Mouse (Mus musculus) forebrain, embryonic 16.5 days (tissue): Measurements from ENCODE around the gene Il2ra. TPM values are rescaled to one million over a fixed set of nuclear protein-coding genes. Genes with fewer than 3 reads are reported as not detected.
"Not testable (repeated sequence)": the region's sequence is repeated elsewhere in the genome, so short reads cannot be mapped to it uniquely, and the experiment has no call there.

ENCODE experiments used
- ATAC-seq: fragments of 200-750 bp; cut with Nextera tagmentation; 2 replicates; pipeline ENCODE4 v1.8.0; 2017; ENCODE audit warnings: mild to moderate bottlenecking, moderate library complexity
- H3K27ac ChIP-seq: fragments of 300-500 bp; sonication (generic); 2 replicates; pipeline ENCODE4 v1.5.1; 2014; ENCODE audit warnings: low read length, control low read depth
- H3K27me3 ChIP-seq: fragments of 300-500 bp; sonication (generic); replicated peaks from 2 replicates; pipeline ENCODE4 v1.6.1; 2014; ENCODE audit warnings: low read length; ENCODE audit not compliant: control insufficient read depth, insufficient read depth
- H3K36me3 ChIP-seq: fragments of 300-500 bp; sonication (generic); 2 replicates; pipeline ENCODE4 v1.6.1; 2014; ENCODE audit not compliant: control insufficient read depth, insufficient read depth
- H3K4me1 ChIP-seq: fragments of 300-500 bp; sonication (generic); replicated peaks from 2 replicates; pipeline ENCODE4 v1.6.1; 2014; ENCODE audit warnings: low read length; ENCODE audit not compliant: control insufficient read depth, insufficient read depth
- H3K4me2 ChIP-seq: fragments of 300-500 bp; sonication (generic); 2 replicates; pipeline ENCODE4 v1.6.1; 2014; ENCODE audit warnings: mild to moderate bottlenecking, low read length, control low read depth
- H3K4me3 ChIP-seq: fragments of 300-500 bp; sonication (generic); replicated peaks from 2 replicates; pipeline ENCODE4 v1.5.1; 2014; ENCODE audit warnings: mild to moderate bottlenecking, low read length, control low read depth
- H3K9ac ChIP-seq: fragments of 300-500 bp; sonication (generic); replicated peaks from 2 replicates; pipeline ENCODE4 v1.6.1; 2014; ENCODE audit warnings: low read depth, low read length, control low read depth
- H3K9me3 ChIP-seq: fragments of 300-500 bp; sonication (generic); 2 replicates; pipeline ENCODE4 v1.6.1; 2016; ENCODE audit warnings: low read length; ENCODE audit not compliant: control insufficient read depth
- WGBS: fragments of 180-500 bp; shearing (Covaris S2); extraction: QIAGEN DNeasy Blood & Tissue Kit; methylation state at CpG from one replicate; pipeline ENCODE4 v1.1.7; 2014; 5-methylcytosine and 5-hydroxymethylcytosine counted together
- polyA plus RNA-seq: library from polyadenylated mRNA; unstranded; fragments of >200 nt; fragmentation: Nextera tagmentation; extraction: Ambion mirVana; gene quantifications from 2 replicates; pipeline ENCODE4 v1.2.1, GENCODE M21; 2015

Gene Il2ra
- not detected in 2 replicates for polyA plus RNA-seq

DNA sequence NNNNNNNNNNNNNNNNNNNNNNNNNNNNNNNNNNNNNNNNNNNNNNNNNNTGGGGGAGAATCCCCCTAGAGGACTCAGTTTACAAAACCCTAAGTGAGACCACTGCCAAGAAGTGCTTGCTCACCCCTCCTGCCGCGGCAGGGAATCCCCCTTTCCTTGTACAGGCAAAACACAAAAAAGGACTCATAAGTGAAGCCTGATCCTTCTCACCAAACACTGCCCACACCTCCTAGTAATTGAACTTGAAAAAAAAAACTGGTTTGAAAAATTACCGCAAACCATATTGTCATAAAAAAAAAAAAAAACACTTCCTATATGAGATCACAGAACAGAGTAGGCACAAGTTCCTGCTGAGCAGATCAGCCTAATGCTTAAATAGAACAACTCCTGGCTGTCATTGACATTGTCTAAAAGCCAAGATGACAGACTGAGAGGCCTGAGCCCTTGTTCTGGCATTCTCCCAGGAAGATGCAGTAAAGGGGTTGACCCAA lies at the start of gene Il2ra:
Gene Il2ra, plus strand, starts transcription at position 357 of the 491 bp plus-strand sequence.
- no peak within 1 kb of the TSS for H3K4me3 ChIP-seq
- H3K4me1 ChIP-seq, result no peaks in the 10 kb centered on the region
- H3K36me3 ChIP-seq, result no peaks in the 10 kb centered on the region
- H3K27ac ChIP-seq, result no peak within 1 kb of the TSS
- 82% methylated on average over 3 of the region's 3 CpGs for WGBS
- no peak within 1 kb of the TSS for H3K4me2 ChIP-seq
- no peak within 1 kb of the TSS for H3K9ac ChIP-seq
- ATAC-seq, result no peak
- no peaks in the 10 kb centered on the region for H3K9me3 ChIP-seq
- H3K27me3 ChIP-seq, result no peaks in the 10 kb centered on the region

- Histone ChIP-seq H3K9ac (no peak overlapping the region), H3K9me3 (no peaks in the 10 kb centered on the region), H3K4me3 (no peak overlapping the region), H3K4me2 (no peak overlapping the region), H3K36me3 (peaks cover 52% of the 10 kb centered on the region), H3K27ac (no peak overlapping the region), H3K27me3 (no peaks in the 10 kb centered on the region), H3K4me1 (peaks cover 3% of the 10 kb centered on the region)
- WGBS, result 83% methylated on average over 2 of the region's 2 CpGs
- no peak for ATAC-seq
These were observed 45.9 kb upstream of the Il2ra start for GRCm38 (mm10) chr2:11596690-11597089.

DNA sequence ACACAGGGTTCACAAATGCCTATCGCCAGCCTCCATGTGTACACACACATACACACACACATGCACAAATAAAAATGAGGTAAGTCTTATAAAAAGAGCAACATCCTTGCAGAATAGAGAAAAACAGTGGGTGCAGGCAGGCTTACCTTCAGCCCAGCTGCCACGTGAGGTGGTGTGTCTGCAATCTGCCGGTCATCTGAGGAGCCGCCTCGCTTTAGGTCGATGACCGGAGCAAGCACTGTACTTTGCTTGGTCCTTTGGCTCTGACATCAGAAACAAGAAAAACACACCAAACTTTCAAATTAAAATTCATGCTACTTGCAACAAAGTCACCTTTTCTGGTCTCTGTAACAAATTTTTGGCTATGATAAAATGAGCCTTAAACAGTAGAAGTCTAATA lies 44.7 kb upstream of the Il2ra start:
- Histone ChIP-seq H3K4me2 (no peak overlapping the region), H3K9ac (no peak overlapping the region), H3K27ac (no peak overlapping the region), H3K4me1 (peaks cover 10% of the 10 kb centered on the region), H3K27me3 (no peaks in the 10 kb centered on the region), H3K9me3 (no peaks in the 10 kb centered on the region), H3K36me3 (peaks cover 42% of the 10 kb centered on the region), H3K4me3 (no peak overlapping the region)
- ATAC-seq, result no peak
- 96% methylated on average over 7 of the region's 7 CpGs for WGBS

- H3K4me2 ChIP-seq, result peak overlapping the region; percentile 74
- no peak overlapping the region for H3K9ac ChIP-seq
- H3K9me3 ChIP-seq, result no peaks in the 10 kb centered on the region
- H3K4me3 ChIP-seq, result peak overlapping the region; percentile 96
- H3K4me1 ChIP-seq, result peaks cover 10% of the 10 kb centered on the region
- H3K36me3 ChIP-seq, result peaks cover 18% of the 10 kb centered on the region
- no peak overlapping the region for H3K27ac ChIP-seq
- WGBS, result 84% methylated on average over 6 of the region's 6 CpGs
- no peak for ATAC-seq
- no peaks in the 10 kb centered on the region for H3K27me3 ChIP-seq
These were observed 40.8 kb upstream of the Il2ra start for GRCm38 (mm10) chr2:11601795-11602194.

- Histone ChIP-seq H3K9ac (peak overlapping the region; percentile 98), H3K4me2 (peak overlapping the region; percentile 74), H3K4me3 (peak overlapping the region; percentile 96), H3K36me3 (peaks cover 9% of the 10 kb centered on the region; the same call in 1 of the 2 replicates), H3K27ac (peak overlapping the region; percentile 78), H3K4me1 (peaks cover 10% of the 10 kb centered on the region), H3K9me3 (no peaks in the 10 kb centered on the region), H3K27me3 (no peaks in the 10 kb centered on the region)
- WGBS, result under 1% methylated on average over 72 of the region's 78 CpGs
- peak; percentile 100 for ATAC-seq
These were observed 39.8 kb upstream of the Il2ra start for GRCm38 (mm10) chr2:11602506-11603489.

DNA sequence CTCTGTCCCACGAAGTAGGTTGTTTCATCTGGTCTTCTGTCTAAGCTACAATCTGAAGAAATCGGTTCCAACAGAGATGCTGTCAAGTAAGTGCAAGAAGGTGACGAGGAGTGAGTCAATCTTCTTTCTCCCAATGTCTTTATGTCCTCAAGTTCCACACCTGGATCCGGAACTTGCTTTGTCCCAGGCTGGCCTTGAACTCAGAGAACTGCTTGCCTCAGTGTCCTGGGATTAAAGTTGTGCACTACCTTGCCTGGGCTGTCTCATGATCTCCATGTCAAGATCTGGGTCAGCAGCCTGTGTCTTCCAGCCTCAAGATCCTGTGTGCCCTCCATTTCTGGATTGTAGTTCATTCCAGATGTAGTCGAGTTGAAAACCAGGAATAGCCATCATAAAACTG lies 38.6 kb upstream of the Il2ra start, which contains the start of gene Rbm17:
Gene Rbm17, minus strand, starts transcription at position 101 of the 400 bp plus-strand sequence.
- Histone ChIP-seq H3K9me3 (no peaks in the 10 kb centered on the region), H3K4me1 (peaks cover 10% of the 10 kb centered on the region), H3K4me3 (peak within 1 kb of the TSS; percentile 96), H3K27ac (peak within 1 kb of the TSS; percentile 78), H3K27me3 (no peaks in the 10 kb centered on the region), H3K36me3 (peaks cover 6% of the 10 kb centered on the region; the same call in 1 of the 2 replicates), H3K9ac (peak within 1 kb of the TSS; percentile 98), H3K4me2 (peak within 1 kb of the TSS; percentile 35; the same call in 1 of the 2 replicates)
- no peak for ATAC-seq
- WGBS, result 86% methylated on average over 5 of the region's 5 CpGs

DNA sequence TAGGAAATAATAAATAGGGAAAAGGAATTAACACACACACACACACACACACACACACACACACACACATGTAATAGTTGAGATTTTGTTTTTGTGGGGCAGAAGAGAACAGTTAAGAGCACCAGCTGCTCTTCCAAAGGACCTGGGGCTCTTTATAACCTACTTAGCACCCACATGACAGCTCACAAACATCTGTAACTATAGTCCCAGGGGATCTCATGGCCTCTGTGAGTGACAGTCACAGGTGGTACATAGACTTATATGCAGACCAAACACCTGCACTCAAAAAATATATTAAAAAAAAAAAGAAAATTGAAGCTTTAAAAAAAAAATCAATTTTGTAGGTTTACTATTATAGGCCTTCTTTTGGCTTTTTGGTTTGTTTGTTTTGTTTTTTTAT lies 37.7 kb upstream of the Il2ra start:
- Histone ChIP-seq H3K4me2 (no peak overlapping the region), H3K27ac (no peak overlapping the region), H3K27me3 (no peaks in the 10 kb centered on the region), H3K36me3 (peaks cover 4% of the 10 kb centered on the region; the same call in 1 of the 2 replicates), H3K9me3 (no peaks in the 10 kb centered on the region), H3K4me1 (peaks cover 10% of the 10 kb centered on the region), H3K4me3 (no peak overlapping the region), H3K9ac (no peak overlapping the region)
- ATAC-seq, result no peak

DNA sequence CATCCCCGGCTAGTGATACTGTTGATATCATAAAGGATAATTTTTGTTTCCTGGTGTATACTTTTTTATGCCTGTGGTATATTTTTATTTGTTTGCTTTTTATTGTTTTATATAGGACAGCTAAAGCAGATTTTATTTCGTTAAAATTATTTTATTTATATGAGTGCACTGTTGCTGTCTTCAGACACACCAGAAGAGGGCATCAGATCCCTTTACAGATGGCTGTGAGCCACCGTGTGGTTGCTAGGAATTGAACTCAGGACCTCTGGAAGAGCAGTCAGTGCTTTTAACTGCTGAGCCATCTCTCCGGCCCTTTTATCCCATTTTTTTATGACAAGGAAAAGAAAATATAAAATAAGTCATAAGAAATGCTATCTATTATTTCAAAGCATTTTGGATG lies 35.9 kb upstream of the Il2ra start:
- H3K36me3 ChIP-seq, H3K4me3 ChIP-seq, H3K4me1 ChIP-seq, H3K4me2 ChIP-seq, H3K27me3 ChIP-seq, H3K9ac ChIP-seq, H3K27ac ChIP-seq, ATAC-seq, H3K9me3 ChIP-seq: not testable (repeated sequence)
- WGBS, result 82% methylated on average over 4 of the region's 4 CpGs

GRCm38 (mm10) chr2:11612939-11613338 lies 29.7 kb upstream of the Il2ra start:
- ATAC-seq, H3K27me3 ChIP-seq, H3K4me1 ChIP-seq, H3K27ac ChIP-seq, H3K9me3 ChIP-seq, H3K9ac ChIP-seq, H3K4me2 ChIP-seq, H3K4me3 ChIP-seq, H3K36me3 ChIP-seq: not testable (repeated sequence)
- WGBS, result 85% methylated on average over 6 of the region's 6 CpGs
